10 mouse cellular contexts compared by ENCODE assay signal in the genomic region with DNA sequence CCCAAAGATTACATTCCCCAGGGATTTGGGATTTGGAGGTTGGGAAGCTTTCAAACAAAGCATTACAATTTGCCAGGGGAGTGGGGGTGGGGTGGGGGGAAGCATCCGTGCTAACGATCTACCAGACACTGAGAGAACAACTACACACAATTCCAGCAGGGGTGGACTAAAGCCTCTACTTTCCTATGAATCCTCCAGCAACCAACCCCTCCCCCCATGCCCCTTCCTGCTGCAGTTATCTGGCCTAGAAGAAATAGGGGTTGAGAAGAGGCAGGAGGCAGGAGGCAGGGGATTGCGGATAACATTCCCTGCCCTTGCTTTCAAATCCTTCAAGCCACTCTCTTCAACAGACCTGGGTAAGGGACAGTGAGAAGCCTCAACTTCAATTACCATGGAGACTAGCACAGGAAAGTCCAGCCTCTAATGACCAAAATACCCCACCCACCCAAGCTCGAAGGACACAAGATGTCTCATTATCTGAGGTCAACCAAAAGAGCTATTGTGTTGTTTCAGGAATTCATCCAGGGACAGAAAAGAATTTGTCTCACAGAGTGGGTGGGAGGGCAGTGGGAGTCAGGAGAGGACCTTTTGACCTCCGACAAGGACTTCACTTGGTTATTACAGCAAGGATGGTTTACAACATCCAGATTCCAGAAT. TPM values are rescaled to one million over a fixed set of nuclear protein-coding genes. Genes with fewer than 3 reads are reported as not detected.
DNase-seq lines count a peak whose midpoint lies in the region; ATAC-seq and TF ChIP-seq lines count a peak whose summit lies in the region.
"Had no signal": no experiment of that assay in that cellular context is flagged by ENCODE, and none has a peak within 500 bp of the region (broad histone marks: within the 10 kb centered on the region; RNA-seq: fewer than 3 reads in every experiment).

No protein-coding gene starts in this region.

- H3ac ChIP-seq in myocyte (ENCODE audit: control insufficient read depth, insufficient read length), result no peak overlapping the region

- no peak for TF ChIP-seq CTCF in brain, embryonic 14.5 days (IDR thresholded peaks at IDR 0.05; ENCODE audit: borderline replicate concordance, extremely low read depth, insufficient read depth, insufficient read length)
- TF ChIP-seq CTCF in heart, postnatal 0 days (IDR thresholded peaks at IDR 0.05; ENCODE audit: low read depth), result no peak

- 9% methylated on average over 5 of the region's 5 CpGs for WGBS in hindbrain, embryonic 12.5 days
- 19% methylated on average over 5 of the region's 5 CpGs for WGBS in hindbrain, embryonic 16.5 days
- WGBS in heart, postnatal 0 days, result 32% methylated on average over 5 of the region's 5 CpGs

- peak; percentile 35; the same call in 1 of the 2 replicates for ATAC-seq in hindbrain, embryonic 12.5 days (ENCODE audit: low FRiP score)
- no peak for ATAC-seq in hindbrain, embryonic 16.5 days
- ATAC-seq in heart, postnatal 0 days (ENCODE audit: insufficient read depth, low read depth), result peak; percentile 27; the same call in 1 of the 2 replicates

- no peak for TF ChIP-seq EP300 in heart, postnatal 0 days (IDR thresholded peaks at IDR 0.05; ENCODE audit: low read depth)

- peak overlapping the region; percentile 77; the same call in 1 of the 2 replicates for H3K27ac ChIP-seq in hindbrain, embryonic 12.5 days
- H3K27ac ChIP-seq in hindbrain, embryonic 16.5 days (ENCODE audit: low read depth, low read length), result no peak overlapping the region
- peak overlapping the region; percentile 65 for H3K27ac ChIP-seq in heart, postnatal 0 days (ENCODE audit: low read depth)

- H3K4me3 ChIP-seq in hindbrain, embryonic 12.5 days, result no peak overlapping the region
- H3K4me3 ChIP-seq in hindbrain, embryonic 16.5 days (ENCODE audit: low read length), result no peak overlapping the region
- H3K4me3 ChIP-seq in heart, postnatal 0 days (ENCODE audit: low read depth, low read length), result no peak overlapping the region
- H3K4me3 ChIP-seq in myocyte, result peak overlapping the region; percentile 7
- H3K4me3 ChIP-seq: liver, embryonic 13.5 days had no signal

- H3K79me2 ChIP-seq in myocyte (ENCODE audit: control insufficient read depth, insufficient read depth), result no peaks in the 10 kb centered on the region

- H3K9ac ChIP-seq in hindbrain, embryonic 12.5 days, result no peak overlapping the region
- no peak overlapping the region for H3K9ac ChIP-seq in hindbrain, embryonic 16.5 days (ENCODE audit: low read depth, low read length)
- H3K9ac ChIP-seq in heart, postnatal 0 days (replicated peaks; ENCODE audit: low read depth, low read length), result no peak overlapping the region
- H3K9ac ChIP-seq: liver, embryonic 13.5 days had no signal

- TF ChIP-seq POLR2A in brain, embryonic 14.5 days (IDR thresholded peaks at IDR 0.05; ENCODE audit: borderline replicate concordance, extremely low read depth, insufficient read depth, insufficient read length, poor library complexity, severe bottlenecking), result no peak
- no peak for TF ChIP-seq POLR2A in myocyte (IDR thresholded peaks at IDR 0.05; ENCODE audit: insufficient read length, low read depth)

- H3K27me3 ChIP-seq in hindbrain, embryonic 12.5 days, result no peaks in the 10 kb centered on the region
- H3K27me3 ChIP-seq in hindbrain, embryonic 16.5 days (replicated peaks; ENCODE audit: control insufficient read depth, insufficient read depth, low read length), result no peaks in the 10 kb centered on the region
- no peaks in the 10 kb centered on the region for H3K27me3 ChIP-seq in heart, postnatal 0 days (ENCODE audit: control insufficient read depth, insufficient read depth, low read length)
- H3K27me3 ChIP-seq in myocyte (ENCODE audit: control insufficient read depth, insufficient read depth, insufficient read length), result no peaks in the 10 kb centered on the region
- H3K27me3 ChIP-seq: liver, embryonic 13.5 days had no signal

- DNase-seq in brain, embryonic 14.5 days (ENCODE audit: low read depth), result peak; percentile 22
- DNase-seq in heart, postnatal 0 days (ENCODE audit: low spot score), result peak; percentile 32
- DNase-seq in thymus, postnatal 0 days (ENCODE audit: low spot score), result no peak
- DNase-seq in thymus, postnatal 10 days (ENCODE audit: low spot score in 2 of 2), result no peak
- no peak for DNase-seq in right cerebral cortex, adult 2 months (ENCODE audit: low spot score in 2 of 2)
- DNase-seq: cerebellum, adult 2 months; liver, embryonic 13.5 days had no signal

- no peaks in the 10 kb centered on the region for H3K9me3 ChIP-seq in hindbrain, embryonic 12.5 days (replicated peaks)
- H3K9me3 ChIP-seq in hindbrain, embryonic 16.5 days (ENCODE audit: control insufficient read depth, low read length), result no peaks in the 10 kb centered on the region
- H3K9me3 ChIP-seq in heart, postnatal 0 days (replicated peaks; ENCODE audit: control insufficient read depth, low read length), result no peaks in the 10 kb centered on the region
- H3K9me3 ChIP-seq: liver, embryonic 13.5 days had no signal

- H3K4me2 ChIP-seq in hindbrain, embryonic 12.5 days (replicated peaks), result no peak overlapping the region
- H3K4me2 ChIP-seq in hindbrain, embryonic 16.5 days (ENCODE audit: low read length), result no peak overlapping the region
- no peak overlapping the region for H3K4me2 ChIP-seq in heart, postnatal 0 days (ENCODE audit: low read depth, low read length)
- peak overlapping the region; percentile 82 for H3K4me2 ChIP-seq in myocyte (ENCODE audit: low read depth)

- H3K4me1 ChIP-seq in hindbrain, embryonic 12.5 days, result peaks cover 9% of the 10 kb centered on the region
- H3K4me1 ChIP-seq in hindbrain, embryonic 16.5 days (ENCODE audit: control insufficient read depth, insufficient read depth, low read depth, low read length), result no peaks in the 10 kb centered on the region
- H3K4me1 ChIP-seq in heart, postnatal 0 days (ENCODE audit: control insufficient read depth, insufficient read depth), result no peaks in the 10 kb centered on the region

- H3K36me3 ChIP-seq in hindbrain, embryonic 12.5 days, result no peaks in the 10 kb centered on the region
- H3K36me3 ChIP-seq in hindbrain, embryonic 16.5 days (ENCODE audit: control insufficient read depth, insufficient read depth, low read length), result no peaks in the 10 kb centered on the region
- H3K36me3 ChIP-seq in heart, postnatal 0 days (replicated peaks; ENCODE audit: control insufficient read depth, insufficient read depth, low read length), result no peaks in the 10 kb centered on the region
- no peaks in the 10 kb centered on the region for H3K36me3 ChIP-seq in myocyte (ENCODE audit: control insufficient read depth, insufficient read depth)
- H3K36me3 ChIP-seq: liver, embryonic 13.5 days had no signal

TF ChIP-seq in myocyte, 11 proteins besides CTCF, POLR2A, EP300 and RAD21:
- TF ChIP-seq USF1 (IDR thresholded peaks at IDR 0.05; ENCODE audit: low read depth), result no peak
- no peak for TF ChIP-seq CEBPB (IDR thresholded peaks at IDR 0.05; ENCODE audit: insufficient read depth, poor library complexity, severe bottlenecking)
- TF ChIP-seq POLR2AphosphoS2 (IDR thresholded peaks at IDR 0.05; ENCODE audit: insufficient read length, low read depth), result no peak
- TF ChIP-seq MYOG (IDR thresholded peaks at IDR 0.05; ENCODE audit: control insufficient read depth in 1 of 3, insufficient read depth in 1 of 3, insufficient read length in 2 of 3, low read depth in 2 of 3), result no peak
- no peak for TF ChIP-seq TCF3 (IDR thresholded peaks at IDR 0.05; ENCODE audit: insufficient read length, low read depth)
- TF ChIP-seq SRF (IDR thresholded peaks at IDR 0.05; ENCODE audit: control insufficient read depth, insufficient read length, low read depth), result no peak
- no peak for TF ChIP-seq E2F4 (IDR thresholded peaks at IDR 0.05; ENCODE audit: insufficient read depth)
- TF ChIP-seq REST (IDR thresholded peaks at IDR 0.05; ENCODE audit: insufficient read depth, insufficient read length), result no peak
- TF ChIP-seq TCF12 (IDR thresholded peaks at IDR 0.05; ENCODE audit: insufficient read depth, poor library complexity, severe bottlenecking), result no peak
- TF ChIP-seq MYOD1 (IDR thresholded peaks at IDR 0.05; ENCODE audit: control insufficient read depth in 1 of 3, insufficient read length in 2 of 3, low read depth in 2 of 3), result no peak
- TF ChIP-seq MAX (IDR thresholded peaks at IDR 0.05; ENCODE audit: low read depth), result no peak

RNA-seq across cellular contexts. Expression of a gene that starts 48.5 kb away (rescaled TPM):
- 384 and 480 TPM in 2 replicates for polyA plus RNA-seq in hindbrain, embryonic 12.5 days (2016; fragmentation: Nextera tagmentation; extraction: Ambion mirVana)
- polyA plus RNA-seq in hindbrain, embryonic 16.5 days (2015; fragmentation: Nextera tagmentation; extraction: Ambion mirVana), result 114 and 205 TPM in 2 replicates
- 66.5 and 187 TPM in 2 replicates for polyA plus RNA-seq in brain, embryonic 14.5 days (2012; rRNA removed)
- 357 and 430 TPM in 2 replicates for total RNA-seq in heart, postnatal 0 days (2014; rRNA removed; ENCODE audit: low replicate concordance)
- 197 and 212 TPM in 2 replicates for polyA plus RNA-seq in heart, postnatal 0 days (2015; fragmentation: Nextera tagmentation; extraction: Ambion mirVana)
- polyA plus RNA-seq in myocyte (2012; fragmentation: generic; extraction: Trizol), result 627 TPM
- 51.4 and 59.0 TPM in 2 replicates for polyA plus RNA-seq in thymus, postnatal 0 days (2015; fragmentation: Nextera tagmentation; extraction: Ambion mirVana)

Comparison
In these comparisons a context has a peak if more than half of its experiments do, and no peak if none do; other contexts are left out.
1. DNase-seq: peak in brain, embryonic 14.5 days (single experiment) and heart, postnatal 0 days (single experiment); none in thymus, postnatal 0 days (single experiment), thymus, postnatal 10 days (0 of 2) and right cerebral cortex, adult 2 months (0 of 2).